Mouse (Mus musculus) adrenal gland, postnatal 25 days (tissue): ENCODE results near the gene Scd2. TPM values are rescaled to one million over a fixed set of nuclear protein-coding genes. Genes with fewer than 3 reads are reported as not detected.
"Not testable (repeated sequence)": the region's sequence is repeated elsewhere in the genome, so short reads cannot be mapped to it uniquely, and the experiment has no call there.

Experiments used
- DNase-seq: peaks from one replicate; pipeline ENCODE4 v3.0.0; 2021; ENCODE audit warnings: mixed read lengths
- total RNA-seq: library from RNA; stranded (reverse); gene quantifications from 2 replicates; pipeline ENCODE4 v1.2.3, GENCODE M21; 2021

The Scd2 gene
- total RNA-seq, 1 experiment from 2014 or later = 749 TPM

DNA sequence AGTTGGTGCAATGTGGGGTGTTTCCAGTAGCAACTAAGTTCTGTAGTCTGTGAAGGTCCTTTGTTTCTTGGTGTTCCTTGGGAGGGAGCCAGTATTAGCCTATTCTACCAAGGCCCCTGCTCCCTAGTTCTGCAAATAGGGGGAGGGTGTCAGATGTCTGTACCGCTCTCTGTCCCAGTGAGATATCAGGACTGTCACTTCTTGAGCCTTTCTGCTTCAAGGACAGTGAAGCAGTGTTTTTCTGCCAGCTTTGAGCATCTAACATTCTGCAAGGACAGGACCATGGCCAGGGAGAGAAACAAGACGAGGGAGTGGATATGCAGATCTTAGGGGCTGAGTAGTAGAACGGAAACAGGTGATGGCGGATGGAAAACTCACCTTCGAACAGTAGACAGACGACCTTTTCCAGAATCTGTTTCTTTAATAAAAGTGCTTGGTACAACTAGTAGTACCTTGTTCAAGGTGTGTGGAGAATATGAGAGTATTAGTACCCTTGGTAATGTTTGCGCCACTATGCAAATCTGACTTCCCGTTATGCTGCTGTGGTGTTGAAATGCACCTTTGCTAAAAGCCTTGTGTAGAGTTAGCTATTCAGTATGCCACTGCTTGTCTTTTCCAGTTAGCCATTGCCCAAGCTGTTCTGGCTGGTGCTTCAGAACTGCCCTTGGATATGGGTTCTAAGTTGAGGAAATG lies 3.7 kb downstream of the Scd2 start:
- DNase-seq = no peak

DNA sequence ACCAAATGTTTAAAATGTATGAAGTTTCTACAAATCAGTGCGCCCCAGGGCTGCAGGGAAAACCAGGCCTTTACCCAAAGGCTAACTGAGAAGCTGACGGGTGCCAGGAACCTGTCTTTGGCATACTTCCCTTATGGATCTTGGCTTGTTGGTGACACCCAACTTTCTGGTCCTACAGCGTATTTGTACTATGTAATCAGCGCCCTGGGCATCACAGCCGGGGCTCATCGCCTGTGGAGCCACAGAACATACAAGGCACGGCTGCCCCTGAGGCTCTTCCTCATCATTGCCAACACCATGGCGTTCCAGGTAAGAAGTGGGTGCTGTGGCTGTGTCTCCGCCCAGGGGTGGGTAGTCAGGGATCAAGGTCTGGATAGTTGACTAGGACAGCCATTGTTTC lies 4.4 kb downstream of the Scd2 start:
- no peak for DNase-seq

DNA sequence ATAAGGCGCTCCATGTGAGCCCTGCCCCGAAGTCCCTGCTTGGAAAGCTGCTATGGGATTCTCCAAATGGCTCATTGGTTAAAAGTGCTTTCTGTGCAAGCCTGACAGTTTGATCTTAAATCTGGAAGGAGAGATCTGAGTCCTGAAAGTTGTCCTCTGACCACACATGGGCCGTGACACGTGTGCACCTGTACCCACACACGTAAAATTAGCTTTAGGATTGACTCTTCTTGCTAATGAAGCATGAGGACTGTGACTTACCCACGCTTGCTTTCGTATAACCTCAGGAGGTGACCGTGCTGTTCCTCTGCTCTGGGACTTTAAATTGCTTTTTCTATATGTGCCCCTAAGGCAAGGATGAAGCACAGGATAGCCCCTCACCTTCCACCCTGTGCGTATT lies 5.6 kb downstream of the Scd2 start:
- DNase-seq = no peak

DNA sequence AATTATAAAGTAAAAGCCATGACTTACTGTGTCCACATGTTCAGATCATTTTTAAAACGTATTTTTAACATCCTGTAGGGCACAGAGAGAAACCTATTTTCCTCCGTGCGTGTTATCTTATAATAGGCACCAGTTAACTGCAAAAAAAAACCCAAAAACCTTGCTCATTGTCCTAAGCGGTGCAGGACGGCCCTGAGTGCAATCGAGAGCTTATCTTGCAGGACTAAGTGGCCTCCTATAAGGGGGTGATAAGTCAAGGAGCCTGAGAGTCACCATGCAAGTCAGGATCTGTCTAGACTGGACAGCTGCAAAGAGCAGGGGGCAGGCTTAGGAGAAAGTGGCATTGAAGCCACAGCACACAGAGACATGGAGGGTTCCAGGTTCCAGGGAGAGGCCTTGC lies 6.4 kb downstream of the Scd2 start:
- DNase-seq = no peak

DNA sequence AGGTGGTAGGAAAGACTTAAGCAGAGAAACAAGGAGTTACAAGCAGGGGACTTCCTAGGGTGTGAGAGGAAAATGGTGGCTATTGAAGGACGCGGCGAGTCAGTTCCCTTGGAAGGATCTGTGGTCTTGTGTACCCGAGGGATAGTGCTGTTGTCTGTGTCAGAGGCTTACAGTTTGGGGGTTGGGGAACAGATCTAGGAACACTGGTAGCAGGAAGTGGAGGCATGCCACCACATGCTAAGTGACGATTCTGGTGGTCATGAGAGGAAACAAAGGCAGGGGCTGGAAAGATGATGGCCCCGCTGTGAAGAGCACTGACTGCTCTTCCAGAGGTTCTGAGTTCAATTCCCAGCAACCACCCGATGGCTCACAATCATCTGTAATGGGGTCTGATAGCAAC lies 7.0 kb downstream of the Scd2 start:
- DNase-seq = no peak

DNA sequence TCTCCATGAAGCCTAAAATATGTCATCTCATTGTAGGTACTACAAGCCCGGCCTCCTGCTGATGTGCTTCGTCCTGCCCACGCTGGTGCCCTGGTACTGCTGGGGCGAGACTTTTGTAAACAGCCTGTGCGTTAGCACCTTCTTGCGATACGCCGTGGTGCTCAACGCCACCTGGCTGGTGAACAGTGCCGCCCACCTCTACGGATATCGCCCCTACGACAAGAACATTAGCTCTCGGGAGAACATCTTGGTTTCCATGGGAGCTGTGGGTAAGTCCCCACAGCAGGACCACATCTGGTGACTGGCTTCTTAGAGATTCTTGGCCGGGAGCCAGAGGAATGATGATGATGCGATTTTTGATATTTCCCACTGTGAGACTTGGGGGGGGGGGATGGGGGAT lies 7.7 kb downstream of the Scd2 start:
- no peak for DNase-seq

DNA sequence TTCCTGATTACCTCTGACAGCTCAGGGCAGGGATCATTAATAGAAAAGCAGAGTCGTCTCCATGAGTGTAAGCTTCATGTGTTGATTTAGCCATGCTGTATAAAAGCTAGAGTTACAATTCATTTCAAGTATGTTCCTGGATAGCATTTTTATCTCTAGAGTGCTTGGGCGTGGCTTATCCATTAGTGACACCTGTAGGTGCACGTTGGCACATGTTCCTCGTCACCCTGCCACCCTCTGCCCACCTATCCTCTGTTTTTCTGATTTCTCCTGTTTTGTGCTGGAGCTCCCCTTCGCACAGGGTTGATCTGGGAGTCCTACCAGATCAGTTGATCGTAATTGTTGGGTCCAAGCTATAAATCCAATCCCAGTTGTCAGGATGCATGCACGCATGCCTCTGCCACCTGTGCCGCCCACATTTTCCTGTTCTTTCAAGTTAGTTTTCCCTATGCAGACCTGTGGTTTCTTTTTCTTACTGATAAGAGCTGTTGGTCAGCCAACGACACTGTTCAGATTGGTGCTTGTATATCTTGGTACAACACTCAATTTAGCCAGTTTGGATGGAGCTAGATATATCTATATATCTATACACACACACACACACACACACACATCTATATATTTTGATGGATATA lies 8.3 kb downstream of the Scd2 start:
- no peak for DNase-seq

DNA sequence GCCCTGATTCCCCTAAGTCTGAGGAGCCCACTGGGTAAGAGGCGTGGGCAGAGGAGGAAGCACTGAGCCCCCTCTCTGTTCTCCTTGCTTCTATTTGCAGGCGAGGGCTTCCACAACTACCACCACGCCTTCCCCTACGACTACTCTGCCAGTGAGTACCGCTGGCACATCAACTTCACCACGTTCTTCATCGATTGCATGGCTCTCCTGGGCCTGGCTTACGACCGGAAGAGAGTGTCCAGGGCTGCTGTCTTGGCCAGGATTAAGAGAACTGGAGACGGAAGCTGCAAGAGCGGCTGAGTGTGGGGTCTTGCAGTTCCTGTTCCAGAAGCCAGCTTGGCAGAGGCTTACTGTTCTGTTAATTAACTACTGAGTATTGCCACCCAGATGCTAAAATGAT lies 9.4 kb downstream of the Scd2 start:
- no peak for DNase-seq

DNA sequence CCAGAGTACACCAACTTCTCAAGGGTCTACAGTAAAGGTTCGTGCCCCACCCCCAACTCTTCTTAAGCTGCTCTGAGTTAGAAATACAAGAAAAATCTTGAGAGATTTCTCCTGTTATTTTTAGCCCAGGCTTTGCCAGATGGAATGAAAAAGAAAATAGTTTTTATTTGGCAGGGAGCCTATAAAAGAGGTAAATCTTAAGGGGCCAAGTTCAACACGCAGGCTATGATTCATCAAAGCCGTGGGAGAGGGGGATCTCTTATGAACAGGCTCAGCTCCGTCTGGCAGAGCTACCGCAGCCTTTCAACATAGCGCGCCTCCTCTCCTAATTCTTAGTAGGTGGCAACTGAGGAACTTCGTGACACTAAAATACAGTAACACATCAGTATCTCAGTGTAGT lies 10.0 kb downstream of the Scd2 start:
- no peak for DNase-seq

DNA sequence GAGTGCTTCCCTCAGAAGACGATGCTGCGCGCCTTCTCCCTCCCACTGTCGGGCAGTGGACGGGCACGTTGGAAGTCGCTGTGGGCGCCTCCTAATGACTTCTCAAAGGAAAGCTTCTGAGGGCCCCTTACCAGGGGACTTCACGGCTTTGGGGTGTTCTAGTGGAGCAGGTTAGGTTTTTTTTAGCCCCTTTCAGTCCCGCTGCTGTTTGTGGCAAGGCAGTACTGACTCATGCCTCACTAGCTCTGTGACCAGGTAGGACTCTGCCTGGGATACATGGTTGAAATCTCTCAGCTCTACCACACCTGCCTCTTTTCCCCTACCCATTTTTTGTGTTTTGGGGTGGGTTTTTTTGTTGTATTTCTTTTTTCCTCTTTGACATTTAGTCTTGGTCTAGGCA lies 10.9 kb downstream of the Scd2 start:
- DNase-seq = no peak

DNA sequence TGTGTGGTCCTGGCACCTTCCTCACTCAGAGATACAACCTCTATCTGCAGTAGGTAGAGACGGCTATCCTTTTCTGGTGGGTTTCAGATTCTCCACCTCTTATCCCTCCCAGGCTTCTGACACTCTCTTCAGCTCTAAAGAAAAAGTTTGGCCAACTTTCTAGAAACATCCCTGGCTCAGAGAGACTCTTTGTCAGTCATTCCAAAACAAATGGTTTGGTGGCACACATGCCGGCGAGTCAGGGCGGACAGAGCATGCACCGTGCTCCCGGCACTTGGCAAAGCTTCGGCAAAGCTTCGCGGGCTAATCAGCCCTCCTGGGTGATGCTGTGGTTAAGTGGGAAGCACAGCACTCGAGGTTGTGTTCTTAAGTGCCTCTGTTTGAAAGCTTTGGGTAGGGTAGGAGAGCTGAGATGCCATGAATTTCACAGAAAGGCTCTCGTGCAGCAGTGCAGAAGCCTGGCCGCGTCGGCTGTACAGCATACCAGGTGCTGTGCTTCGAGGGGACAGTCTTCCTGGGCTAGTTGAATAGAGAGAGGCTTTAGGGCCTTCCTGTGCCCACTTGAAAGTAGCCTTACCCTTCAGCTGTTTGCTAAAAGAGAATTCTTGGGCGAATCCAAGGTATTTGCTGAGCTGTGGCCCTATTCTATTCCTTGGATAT lies 11.5 kb downstream of the Scd2 start:
- DNase-seq = no peak

DNA sequence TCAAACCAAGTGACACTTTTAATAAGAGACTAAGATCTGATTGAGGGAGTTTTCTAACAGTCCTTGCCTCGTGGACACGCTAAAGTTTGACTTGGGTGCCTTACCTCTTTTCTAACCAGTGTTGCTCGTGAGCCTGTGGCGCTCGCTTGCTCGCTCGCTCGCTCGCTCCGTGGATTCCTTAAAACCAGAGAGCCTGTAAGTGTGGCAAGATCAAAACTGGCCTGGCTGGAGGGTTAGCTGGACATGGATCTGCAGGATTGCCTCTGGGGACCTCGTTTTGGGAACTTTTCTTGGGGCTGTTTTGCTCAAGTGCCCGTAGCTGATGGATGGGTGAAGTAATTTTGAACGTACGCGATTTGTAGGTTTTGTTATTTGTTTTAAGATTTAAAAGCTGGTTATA lies 12.2 kb downstream of the Scd2 start:
- no peak for DNase-seq

DNA sequence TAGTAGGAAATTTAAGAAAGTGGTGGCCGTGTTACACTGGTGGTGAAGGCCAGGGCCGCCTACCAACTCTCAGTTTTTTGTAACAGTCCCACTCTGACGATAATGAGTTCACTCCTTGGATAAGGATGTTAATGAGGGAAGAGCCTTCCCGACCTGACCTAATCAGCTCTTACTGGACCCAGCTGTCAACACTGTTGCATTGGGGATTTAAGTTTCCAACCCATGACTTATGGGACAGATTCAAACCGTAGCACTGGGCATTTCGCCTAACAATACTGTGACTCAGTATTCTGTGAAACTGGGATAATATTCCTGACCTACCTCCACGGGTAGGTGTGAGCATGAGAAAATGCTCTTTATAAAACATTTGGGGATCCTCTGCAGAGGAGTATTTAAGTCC lies 12.7 kb downstream of the Scd2 start:
- no peak for DNase-seq

DNA sequence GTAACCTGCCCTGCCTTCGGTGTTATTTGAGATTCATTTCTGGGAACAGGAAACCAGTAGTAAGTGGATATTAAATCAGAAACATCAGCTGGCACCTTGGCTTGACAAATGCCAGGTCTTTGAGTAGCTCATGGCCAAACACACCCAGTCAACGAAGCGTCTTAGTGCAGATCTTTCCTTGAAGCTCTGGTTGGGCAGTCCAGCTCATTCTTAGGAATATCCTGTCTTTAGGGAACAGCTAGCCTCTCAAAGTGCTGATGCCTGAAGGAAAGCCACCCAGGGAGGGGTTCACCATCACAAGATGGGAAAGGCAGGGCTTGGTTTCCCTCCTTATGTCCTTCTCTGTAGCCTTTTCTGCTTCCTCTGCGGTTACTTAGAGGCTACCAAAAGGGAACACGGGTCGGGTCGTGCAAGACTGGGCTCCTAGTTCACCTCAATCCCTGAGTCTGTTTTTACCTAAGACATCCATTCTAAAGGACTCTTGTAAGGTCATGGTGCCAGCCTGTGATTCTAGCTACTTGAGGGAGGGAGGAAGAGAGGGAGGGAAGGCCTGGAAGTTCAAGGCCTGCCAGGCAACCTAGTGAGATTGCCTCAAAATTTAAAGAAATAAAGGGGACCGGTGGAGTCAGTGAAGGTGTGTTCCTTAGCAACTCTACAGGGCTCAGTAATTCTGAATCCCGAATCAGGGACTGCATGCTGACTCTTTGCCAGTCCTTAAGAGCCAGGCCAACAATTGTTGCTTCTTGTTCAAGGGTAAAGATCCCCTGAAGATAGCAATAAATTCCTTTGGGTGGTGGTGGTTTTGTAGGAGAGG lies 13.8 kb downstream of the Scd2 start:
- no peak for DNase-seq

DNA sequence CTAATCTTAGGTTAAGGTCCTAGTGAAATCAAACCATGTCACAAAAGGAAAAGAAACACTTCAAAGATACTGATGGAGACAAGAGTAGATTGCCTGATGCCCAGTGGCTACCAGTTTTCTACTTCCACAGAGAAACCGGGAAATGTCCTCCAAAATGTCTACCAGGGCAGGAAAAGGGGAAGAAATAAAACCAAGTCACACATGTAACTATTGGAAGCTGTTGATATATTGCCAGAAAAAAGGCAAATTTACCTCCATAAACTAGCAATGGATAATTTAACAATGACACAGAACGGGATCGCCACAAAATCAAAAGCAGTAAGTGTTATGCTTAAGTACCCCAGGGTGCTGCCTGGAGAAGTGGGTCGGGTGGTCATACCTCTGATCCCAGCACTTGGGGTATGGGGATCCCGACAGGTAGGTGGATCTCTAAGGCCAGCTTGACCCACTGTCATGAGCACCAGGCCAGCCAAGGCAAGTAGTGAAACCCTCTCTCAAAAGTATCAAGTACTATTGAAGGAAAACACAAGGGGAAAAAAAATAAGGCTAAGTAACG lies 14.5 kb downstream of the Scd2 start:
- DNase-seq = no peak

DNA sequence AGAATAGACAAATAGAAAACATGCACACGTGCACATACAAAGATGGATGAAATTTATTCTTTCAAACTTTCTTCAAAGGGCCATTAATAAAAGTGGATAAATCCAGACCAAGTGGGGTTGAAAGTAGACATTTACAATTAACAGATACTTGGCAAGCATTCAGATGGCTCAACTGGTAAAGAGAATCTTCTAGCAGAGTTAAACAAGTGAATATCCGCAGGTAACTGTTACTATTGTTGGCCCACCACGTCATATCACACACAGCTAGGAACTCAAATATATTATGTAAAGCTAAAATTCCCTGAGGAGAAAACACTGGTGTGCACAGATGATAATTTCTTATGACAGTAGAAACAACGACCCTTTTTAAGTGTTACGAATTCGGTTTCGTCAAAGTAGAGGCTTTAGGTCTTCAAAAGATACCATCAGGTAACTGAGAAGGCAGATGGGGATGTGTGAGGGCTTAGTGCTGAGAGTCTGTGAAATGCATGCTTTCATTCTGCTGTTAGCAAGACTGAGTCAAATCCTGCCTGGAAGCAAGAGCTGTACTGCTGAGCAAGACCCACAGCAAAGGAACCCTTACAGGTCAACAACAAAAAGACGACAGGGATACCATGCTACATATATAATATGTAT lies 15.3 kb downstream of the Scd2 start:
- no peak for DNase-seq

DNA sequence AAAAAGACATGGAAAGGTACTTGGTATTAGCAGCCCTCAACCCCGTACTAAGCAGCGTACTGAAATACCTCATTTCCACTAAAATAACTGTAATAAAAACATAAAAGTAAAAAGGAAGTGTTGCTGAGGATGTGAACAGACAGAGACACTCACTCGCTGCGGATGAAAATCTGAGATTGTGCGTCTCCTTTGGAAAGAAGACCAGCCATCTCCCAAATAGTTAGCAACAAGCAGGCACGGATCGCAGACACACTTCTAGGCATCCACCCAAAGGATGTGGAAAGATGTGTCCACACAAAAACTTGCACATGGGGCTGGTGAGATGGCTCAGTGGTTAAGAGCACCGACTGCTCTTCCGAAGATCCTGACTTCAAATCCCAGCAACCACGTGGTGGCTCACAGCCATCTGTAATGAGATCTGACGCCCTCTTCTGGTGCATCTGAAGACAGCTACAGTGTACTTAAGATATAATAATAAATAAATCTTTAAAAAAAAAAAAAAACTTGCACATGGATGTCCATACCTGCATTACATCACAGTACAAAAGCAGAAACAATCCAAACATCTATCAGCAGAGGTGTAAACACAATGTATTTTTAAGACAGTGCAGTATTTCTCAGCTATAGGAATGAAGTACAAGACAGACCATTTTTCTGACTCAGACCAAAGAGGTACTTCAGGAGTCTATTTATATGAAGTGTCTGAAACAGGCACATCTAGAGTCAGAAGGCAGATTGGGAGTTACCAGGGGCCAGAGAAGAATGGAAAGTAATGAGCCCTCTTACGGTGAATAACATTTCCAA lies 16.1 kb downstream of the Scd2 start:
- DNase-seq = no peak

DNA sequence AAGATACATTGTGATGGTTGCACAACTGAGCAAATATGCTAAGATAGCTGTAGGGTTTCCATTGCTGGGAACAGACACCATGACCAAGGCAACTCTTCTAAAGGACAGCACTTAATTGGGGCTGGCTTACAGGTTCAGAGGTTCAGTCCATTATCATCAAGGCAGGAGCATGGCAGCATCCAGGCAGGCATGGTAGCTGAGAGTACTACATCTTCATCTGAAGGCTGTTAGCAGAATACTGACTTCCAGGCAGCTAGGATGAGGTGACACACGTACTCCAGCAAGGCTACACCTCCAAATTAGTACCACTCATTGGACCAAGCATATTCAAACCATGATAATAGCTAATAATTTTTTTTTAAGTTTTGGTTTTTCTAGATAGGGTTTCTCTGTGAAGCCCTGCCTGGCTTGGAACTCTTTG lies 16.7 kb downstream of the Scd2 start:
- DNase-seq = not testable (repeated sequence)

DNA sequence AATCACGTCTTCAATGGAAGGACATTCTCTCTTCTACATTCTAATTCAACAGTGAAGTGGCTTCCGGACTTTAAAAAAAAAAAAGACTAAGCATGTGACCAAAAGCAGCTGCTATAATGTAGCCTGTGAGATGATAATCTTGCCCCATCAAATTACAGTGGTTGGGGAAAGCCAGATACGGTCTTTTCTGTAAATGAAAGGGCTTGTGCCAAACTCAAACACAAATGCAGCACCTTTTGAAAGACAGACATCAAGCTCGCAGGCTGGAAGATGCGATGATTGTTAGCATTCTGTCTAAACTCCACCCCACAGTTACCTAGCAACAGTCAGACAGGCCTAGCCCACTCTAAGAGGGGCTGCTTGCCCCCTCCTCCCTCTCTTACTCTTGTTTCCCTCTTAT lies 17.3 kb downstream of the Scd2 start:
- no peak for DNase-seq

DNA sequence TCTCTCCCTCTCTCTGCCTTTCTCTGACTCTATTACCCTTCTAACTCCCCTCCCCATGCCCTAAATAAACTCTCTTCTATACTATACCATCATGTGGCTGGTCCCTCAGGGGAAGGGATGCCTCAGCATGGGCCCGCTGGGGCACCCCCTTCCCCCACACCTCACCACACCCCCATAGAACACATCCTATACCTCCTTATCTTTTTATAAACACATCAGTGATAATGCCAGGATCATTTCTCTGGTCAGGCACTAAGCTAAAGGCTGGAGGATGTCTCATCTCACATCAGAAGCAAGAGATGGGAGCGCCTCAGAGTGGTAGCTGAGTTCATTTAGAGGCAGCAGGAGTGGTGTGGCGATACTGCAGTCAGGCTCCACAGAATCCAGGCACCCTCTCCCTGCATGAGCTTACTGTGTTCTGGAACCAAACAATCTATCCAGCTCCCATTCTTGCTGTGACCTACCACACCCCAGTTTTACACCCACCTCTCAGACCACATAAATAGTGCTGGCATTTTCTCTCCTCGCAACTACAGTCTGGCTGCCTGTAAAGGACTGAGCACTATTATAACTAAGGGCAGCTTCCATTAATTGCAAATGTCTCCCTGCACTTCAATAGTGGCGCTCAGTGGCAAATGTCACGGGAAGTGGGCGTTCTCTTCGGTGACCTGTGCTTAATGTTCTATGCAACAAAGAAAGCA lies 18.0 kb downstream of the Scd2 start:
- DNase-seq = no peak

DNA sequence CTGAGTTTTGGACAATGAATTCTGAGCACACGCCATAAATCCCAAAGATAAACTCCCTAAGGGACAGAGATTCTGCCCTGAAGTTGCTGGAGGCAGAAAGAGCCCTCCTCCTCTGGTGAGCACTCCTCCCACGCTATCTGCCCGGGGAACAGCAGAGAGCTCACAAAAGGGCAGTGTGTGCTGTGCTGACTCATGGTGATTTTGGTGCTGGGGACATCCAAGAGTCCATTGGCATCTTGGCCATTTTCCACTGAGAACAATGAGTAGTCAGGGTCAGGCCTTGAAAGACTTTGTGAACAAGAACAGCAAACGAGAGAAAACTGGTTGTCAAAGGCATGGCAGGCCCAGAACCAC lies 18.5 kb downstream of the Scd2 start:
- no peak for DNase-seq
